Mouse (Mus musculus) left cerebral cortex, postnatal 4 days (tissue): ENCODE measurements at regions not wholly inside any gene's neighbourhood (a gene's known extent, or its start where the extent isn't known, plus 50 kb on each side); places are given as distances from the start of the nearest gene placed in this dataset.

ENCODE experiments used
- DNase-seq: peaks from one replicate; pipeline ENCODE4 v3.0.0-alpha.2; 2022
- intact Hi-C: fragments of 180-260 bp; cut with DNase I; formaldehyde crosslinking; loops from one replicate; pipeline ENCODE4 v1.15.1; 2025

DNA sequence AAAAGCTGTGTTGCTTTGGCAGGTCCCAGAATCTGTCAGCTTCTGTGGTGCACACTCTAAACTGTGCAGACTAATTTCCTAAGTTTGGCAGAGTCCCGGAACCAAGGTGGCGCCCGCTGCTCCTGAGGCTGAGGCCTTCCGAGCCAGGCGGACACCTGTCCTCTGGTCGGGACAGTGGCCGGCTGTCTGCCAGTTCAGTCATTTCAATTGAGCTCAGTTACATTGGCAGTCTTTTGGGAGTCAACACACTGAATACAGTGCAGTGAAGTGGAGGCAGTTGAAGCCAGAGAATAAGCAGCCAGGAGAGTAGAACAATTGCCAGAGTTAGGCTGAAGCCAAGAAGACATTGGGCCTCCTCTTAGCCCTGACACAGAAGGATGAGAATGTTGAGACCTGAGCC, 164.2 kb downstream of the Cdh19 start:
- intact Hi-C loops: no loop called here
- DNase-seq: peak; percentile 13

DNA sequence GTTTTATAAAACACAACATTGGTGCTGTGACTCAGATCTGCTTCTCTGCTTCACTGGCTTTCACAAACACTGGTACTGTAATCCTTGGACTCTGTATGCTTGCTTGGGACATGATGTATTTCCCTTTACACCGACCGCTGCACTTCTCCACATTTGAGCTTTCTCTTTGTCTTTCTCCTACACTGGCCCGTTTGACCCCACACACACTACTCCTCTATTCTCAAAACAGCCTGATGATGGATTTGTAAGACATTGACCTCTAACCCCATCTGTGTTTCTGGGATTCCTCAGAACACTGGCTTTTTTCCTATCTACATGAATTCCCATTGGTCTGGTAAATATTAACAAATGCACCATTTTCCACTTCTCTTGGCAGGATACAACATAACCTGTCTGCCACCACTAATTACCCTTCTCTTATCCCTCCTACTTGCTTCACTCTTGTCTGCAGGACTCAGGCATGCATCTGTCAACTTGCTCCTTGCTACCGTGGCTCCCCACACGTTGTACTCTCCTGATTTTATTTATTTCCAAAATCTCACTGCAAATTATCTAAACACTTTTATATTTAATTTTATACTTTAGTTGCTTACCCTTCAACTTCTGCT, 178.1 kb downstream of the Cdh19 start:
- intact Hi-C loops: no loop called here
- no peak for DNase-seq

GRCm38 (mm10) chr1:110790586-110790985, 186.8 kb downstream of the Cdh19 start:
- DNase-seq: no peak
- intact Hi-C loops: no loop called here

DNA sequence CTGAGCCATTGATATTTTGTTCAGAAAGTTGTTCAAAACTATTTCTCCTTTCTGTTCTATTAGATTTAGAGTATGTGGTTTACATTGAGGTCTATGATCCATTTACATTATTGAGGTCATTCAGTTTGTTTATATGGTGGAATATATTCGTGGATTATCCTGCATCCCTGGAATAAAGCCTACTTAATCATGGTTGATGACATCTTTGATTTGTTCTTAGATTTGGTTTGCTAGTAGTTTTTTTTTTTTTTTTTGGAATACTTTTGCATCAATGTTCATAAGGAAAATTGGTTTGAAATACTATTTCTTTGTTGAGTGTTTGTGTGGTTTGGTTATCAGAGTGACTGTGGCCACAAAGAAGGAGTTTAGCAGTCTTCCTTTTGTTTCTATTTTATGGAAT, 202.0 kb downstream of the Cdh19 start:
- no peak for DNase-seq
- intact Hi-C loops: no loop called here

DNA sequence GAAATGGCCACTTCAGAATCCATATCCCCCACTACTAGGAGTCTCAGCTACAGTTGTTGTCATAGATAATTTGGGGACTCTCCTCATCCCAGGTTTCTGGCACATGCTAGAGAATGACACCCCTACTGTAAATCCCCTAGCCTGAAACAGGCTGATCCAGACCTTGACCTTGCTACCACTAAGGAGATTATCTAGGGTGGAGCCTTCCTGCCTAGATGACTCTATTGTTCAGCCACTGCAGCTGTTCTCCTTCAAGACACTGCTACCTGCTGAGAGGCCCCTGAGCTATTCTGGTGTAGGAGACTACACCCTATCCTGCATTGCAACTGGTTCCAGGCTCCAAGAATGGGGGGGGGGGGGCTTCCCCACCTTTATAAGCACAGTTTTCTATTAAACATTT, 202.5 kb downstream of the Cdh19 start:
- no peak for DNase-seq
- intact Hi-C loops: no loop called here

GRCm38 (mm10) chr1:110774096-110774495, 203.3 kb downstream of the Cdh19 start:
- intact Hi-C loops: no loop called here
- DNase-seq: no peak

GRCm38 (mm10) chr1:110724900-110725299, 252.5 kb downstream of the Cdh19 start:
- intact Hi-C loops: no loop called here
- DNase-seq: no peak
